Mouse (Mus musculus) heart, embryonic 14.5 days (tissue): ENCODE results near the gene Fam228a. TPM values are rescaled to one million over a fixed set of nuclear protein-coding genes. Genes with fewer than 3 reads are reported as not detected.

Source experiments
- ATAC-seq: fragments of 200-750 bp; cut with Nextera tagmentation; 2 replicates; pipeline ENCODE4 v1.8.0; 2017; ENCODE audit warnings: low read depth, moderate TSS enrichment; ENCODE audit not compliant: insufficient number of reproducible peaks, insufficient read depth, low FRiP score
- H3K27ac ChIP-seq, 2 experiments: fragments of 200-500 bp in 1 of 2; fragments of 300-500 bp in 1 of 2; sonication (generic) in 1 of 2; replicated peaks in 1 of 2; 2 replicates each; pipeline ENCODE4 v1.5.1; 2012 to 2014; ENCODE audit warnings: low read depth in 2 of 2, low read length in 2 of 2, control low read depth in 1 of 2, mild to moderate bottlenecking in 1 of 2, mixed read lengths in 1 of 2; ENCODE audit not compliant: control insufficient read depth in 1 of 2, insufficient read depth in 1 of 2
- H3K27me3 ChIP-seq: fragments of 300-500 bp; sonication (generic); 2 replicates; pipeline ENCODE4 v1.6.1; 2014; ENCODE audit warnings: mild to moderate bottlenecking, low read length, control low read depth; ENCODE audit not compliant: control insufficient read depth, insufficient read depth
- H3K36me3 ChIP-seq: fragments of 300-500 bp; sonication (generic); 2 replicates; pipeline ENCODE4 v1.6.1; 2014; ENCODE audit warnings: mild to moderate bottlenecking, control low read depth, low read length, mixed read lengths; ENCODE audit not compliant: control insufficient read depth, insufficient read depth
- H3K4me1 ChIP-seq, 2 experiments: fragments of 200-500 bp in 1 of 2; fragments of 300-500 bp in 1 of 2; sonication (generic) in 1 of 2; 2 replicates each; pipeline ENCODE4 v1.6.1; 2012 to 2014; ENCODE audit warnings: low read length in 2 of 2, control low read depth in 1 of 2, mixed read lengths in 1 of 2; ENCODE audit not compliant: control insufficient read depth in 2 of 2, insufficient read depth in 2 of 2
- H3K4me2 ChIP-seq: fragments of 300-500 bp; sonication (generic); 2 replicates; pipeline ENCODE4 v1.6.1; 2014; ENCODE audit warnings: mild to moderate bottlenecking, low read length
- H3K4me3 ChIP-seq, 2 experiments: fragments of 200-500 bp in 1 of 2; fragments of 300-500 bp in 1 of 2; sonication (generic) in 1 of 2; 2 replicates each; pipeline ENCODE4 v1.5.1; 2012 to 2014; ENCODE audit warnings: low read length in 2 of 2, mild to moderate bottlenecking in 2 of 2, control low read depth in 1 of 2, low read depth in 1 of 2, moderate library complexity in 1 of 2; ENCODE audit not compliant: control insufficient read depth in 1 of 2, insufficient read depth in 1 of 2
- H3K9ac ChIP-seq: fragments of 300-500 bp; sonication (generic); 2 replicates; pipeline ENCODE4 v1.6.1; 2014; ENCODE audit warnings: mild to moderate bottlenecking, low read length
- H3K9me3 ChIP-seq: fragments of 300-500 bp; sonication (generic); 2 replicates; pipeline ENCODE4 v1.6.1; 2016; ENCODE audit warnings: low read length, control low read depth; ENCODE audit not compliant: control insufficient read depth
- WGBS: fragments of 180-500 bp; shearing (Covaris S2); extraction: QIAGEN DNeasy Blood & Tissue Kit; methylation state at CpG from one replicate; pipeline ENCODE4 v1.1.7; 2014; 5-methylcytosine and 5-hydroxymethylcytosine counted together
- polyA plus RNA-seq: library from polyadenylated mRNA; unstranded; fragments of >200 nt; fragmentation: Nextera tagmentation; extraction: Ambion mirVana; gene quantifications from 2 replicates; pipeline ENCODE4 v1.2.1, GENCODE M21; 2014

Fam228a gene
- polyA plus RNA-seq, 1 experiment from 2014 or later = 0.39 TPM

- Histone ChIP-seq H3K9me3 (no peaks in the 10 kb centered on the region), H3K4me1 (peaks cover 5 to 6% of the 10 kb centered on the region in 2 experiments; a peak in 2 of 4 replicates), H3K36me3 (peaks cover 34% of the 10 kb centered on the region), H3K9ac (no peak overlapping the region), H3K27me3 (no peaks in the 10 kb centered on the region), H3K27ac (no peak overlapping the region), H3K4me3 (no peak overlapping the region), H3K4me2 (no peak overlapping the region)
- no peak for ATAC-seq
- WGBS = 62% methylated on average over 10 of the region's 10 CpGs
These were observed 22.6 kb downstream of the Fam228a start for GRCm38 (mm10) chr12:4715606-4716005.

- 56% methylated on average over 4 of the region's 4 CpGs for whole genome bisulfite sequencing
- Histone ChIP-seq H3K4me1 (peaks cover 0 to 8% of the 10 kb centered on the region in 2 experiments; a peak in 2 of 4 replicates), H3K27me3 (no peaks in the 10 kb centered on the region), H3K9me3 (no peaks in the 10 kb centered on the region), H3K36me3 (peaks cover 54% of the 10 kb centered on the region), H3K4me2 (no peak overlapping the region), H3K9ac (no peak overlapping the region), H3K27ac (no peak overlapping the region; a peak in 1 of 4 replicates), H3K4me3 (no peak overlapping the region)
- ATAC-seq = no peak
These were observed 24.9 kb downstream of the Fam228a start for GRCm38 (mm10) chr12:4713361-4713760.

DNA sequence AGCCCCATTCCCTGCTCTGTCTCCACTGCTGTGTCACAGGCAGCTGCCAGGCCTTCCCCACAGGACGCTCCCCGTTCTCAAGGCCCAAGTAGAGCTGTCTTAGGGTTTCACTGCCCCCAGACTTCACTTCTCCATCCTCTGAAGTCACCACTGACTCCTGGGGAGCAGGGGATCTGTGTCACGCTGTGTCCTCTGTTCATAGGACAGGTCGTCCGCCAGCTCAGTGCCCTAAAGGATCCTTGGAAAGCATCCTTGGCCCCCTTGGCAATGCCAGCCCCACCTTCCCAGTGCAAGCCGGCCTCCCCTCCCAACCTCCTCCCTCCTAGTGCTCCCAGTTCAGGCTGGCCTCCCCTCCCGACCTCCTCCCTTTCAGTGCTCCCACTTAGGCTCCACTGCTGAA is 28.3 kb downstream of the Fam228a start:
- Histone ChIP-seq H3K4me3 (no peak overlapping the region), H3K9ac (no peak overlapping the region), H3K9me3 (no peaks in the 10 kb centered on the region), H3K27ac (no peak overlapping the region), H3K4me2 (no peak overlapping the region), H3K4me1 (peaks cover 3 to 9% of the 10 kb centered on the region in 2 experiments; a peak in 2 of 4 replicates), H3K27me3 (no peaks in the 10 kb centered on the region), H3K36me3 (peaks cover 74% of the 10 kb centered on the region)
- no peak for ATAC-seq
- 87% methylated on average over 7 of the region's 7 CpGs for WGBS

GRCm38 (mm10) chr12:4708881-4709604 is 29.2 kb downstream of the Fam228a start:
- Histone ChIP-seq H3K27me3 (no peaks in the 10 kb centered on the region), H3K36me3 (peaks cover 69% of the 10 kb centered on the region), H3K27ac (no peak overlapping the region), H3K4me3 (no peak overlapping the region), H3K9ac (no peak overlapping the region), H3K4me2 (no peak overlapping the region), H3K9me3 (no peaks in the 10 kb centered on the region), H3K4me1 (peaks cover 3 to 9% of the 10 kb centered on the region in 2 experiments; a peak in 2 of 4 replicates)
- ATAC-seq = no peak
- 73% methylated on average over 8 of the region's 8 CpGs for WGBS

GRCm38 (mm10) chr12:4708296-4708695 is 29.9 kb downstream of the Fam228a start:
- no peak for ATAC-seq
- peaks cover 67% of the 10 kb centered on the region for H3K36me3 ChIP-seq
- H3K4me1 ChIP-seq = peaks cover 3 to 7% of the 10 kb centered on the region in 2 experiments; a peak in 2 of 4 replicates
- H3K9me3 ChIP-seq = no peaks in the 10 kb centered on the region
- H3K27ac ChIP-seq = no peak overlapping the region
- 68% methylated on average over 4 of the region's 4 CpGs for WGBS
- no peaks in the 10 kb centered on the region for H3K27me3 ChIP-seq
- no peak overlapping the region for H3K9ac ChIP-seq
- H3K4me3 ChIP-seq = no peak overlapping the region
- H3K4me2 ChIP-seq = no peak overlapping the region

DNA sequence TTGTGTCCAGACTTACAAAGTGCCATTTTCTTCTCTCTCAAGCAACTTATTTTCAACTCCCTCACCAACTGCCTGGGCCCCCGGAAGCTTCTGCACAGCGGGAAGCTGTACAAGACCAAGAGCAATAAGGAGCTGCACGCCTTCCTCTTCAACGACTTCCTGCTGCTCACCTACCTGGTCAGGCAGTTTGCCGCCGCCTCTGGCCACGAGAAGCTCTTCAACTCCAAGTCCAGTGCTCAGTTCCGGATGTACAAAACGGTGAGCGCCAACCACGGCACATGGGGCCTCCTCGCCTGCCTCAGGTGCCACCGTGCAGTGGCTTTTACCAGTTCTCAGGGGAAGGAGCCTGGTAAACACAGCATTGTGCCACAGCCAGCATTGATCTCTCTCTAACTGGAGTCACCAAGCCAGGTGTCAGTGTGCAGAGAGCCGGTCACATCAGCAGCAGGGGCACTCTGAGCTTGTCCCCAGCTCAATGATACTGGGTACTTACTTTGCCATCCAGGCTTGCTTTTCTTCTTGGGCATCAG is 30.7 kb downstream of the Fam228a start:
- H3K4me1 ChIP-seq = peaks cover 3% of the 10 kb centered on the region in 2 experiments; a peak in 2 of 4 replicates
- ATAC-seq = no peak
- WGBS = 94% methylated on average over 14 of the region's 14 CpGs
- no peaks in the 10 kb centered on the region for H3K9me3 ChIP-seq
- no peak overlapping the region for H3K27ac ChIP-seq
- H3K36me3 ChIP-seq = peaks cover 64% of the 10 kb centered on the region
- no peak overlapping the region for H3K9ac ChIP-seq
- no peak overlapping the region for H3K4me3 ChIP-seq
- H3K27me3 ChIP-seq = no peaks in the 10 kb centered on the region
- no peak overlapping the region for H3K4me2 ChIP-seq

- Histone ChIP-seq H3K27me3 (no peaks in the 10 kb centered on the region), H3K4me2 (no peak overlapping the region), H3K4me1 (peaks cover 3% of the 10 kb centered on the region in 2 experiments; a peak in 2 of 4 replicates), H3K9me3 (no peaks in the 10 kb centered on the region), H3K36me3 (peaks cover 64% of the 10 kb centered on the region), H3K27ac (no peak overlapping the region), H3K4me3 (no peak overlapping the region), H3K9ac (no peak overlapping the region)
- no peak for ATAC-seq
- 80% methylated on average over 10 of the region's 10 CpGs for WGBS
These were observed 31.3 kb downstream of the Fam228a start for GRCm38 (mm10) chr12:4706901-4707300.
